Mouse (Mus musculus): ENCODE measurements around the gene Pigx.
"Not testable (repeated sequence)": the region's sequence is repeated elsewhere in the genome, so short reads cannot be mapped to it uniquely, and the experiment has no call there.

Pigx gene

DNA sequence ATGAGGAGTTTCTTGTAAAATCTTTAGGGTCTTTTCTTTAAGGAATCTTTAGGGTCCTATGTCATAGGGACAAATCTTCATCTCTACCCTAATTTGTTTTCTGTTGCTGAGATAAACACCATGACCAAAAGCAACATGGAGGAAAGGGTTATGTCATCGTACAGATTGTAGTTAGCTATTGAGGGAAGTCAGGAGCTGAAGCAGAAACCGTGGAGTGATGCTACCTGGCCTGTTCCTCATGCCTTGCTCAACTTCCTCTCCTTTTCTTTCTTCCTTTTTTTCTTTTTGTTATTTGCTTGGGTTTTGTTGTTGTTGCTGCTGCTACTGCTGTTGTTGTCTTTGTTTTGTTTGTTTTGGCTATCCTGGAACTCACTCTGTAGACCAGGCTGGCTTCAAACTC lies 9.0 kb upstream of the Pigx start:
- no peak for DNase-seq (ENCODE audit: low read depth)

- no peak for DNase-seq (ENCODE audit: low read depth)
Observed at GRCm38 (mm10) chr16:32108170-32108569, 8.6 kb upstream of the Pigx start.

DNA sequence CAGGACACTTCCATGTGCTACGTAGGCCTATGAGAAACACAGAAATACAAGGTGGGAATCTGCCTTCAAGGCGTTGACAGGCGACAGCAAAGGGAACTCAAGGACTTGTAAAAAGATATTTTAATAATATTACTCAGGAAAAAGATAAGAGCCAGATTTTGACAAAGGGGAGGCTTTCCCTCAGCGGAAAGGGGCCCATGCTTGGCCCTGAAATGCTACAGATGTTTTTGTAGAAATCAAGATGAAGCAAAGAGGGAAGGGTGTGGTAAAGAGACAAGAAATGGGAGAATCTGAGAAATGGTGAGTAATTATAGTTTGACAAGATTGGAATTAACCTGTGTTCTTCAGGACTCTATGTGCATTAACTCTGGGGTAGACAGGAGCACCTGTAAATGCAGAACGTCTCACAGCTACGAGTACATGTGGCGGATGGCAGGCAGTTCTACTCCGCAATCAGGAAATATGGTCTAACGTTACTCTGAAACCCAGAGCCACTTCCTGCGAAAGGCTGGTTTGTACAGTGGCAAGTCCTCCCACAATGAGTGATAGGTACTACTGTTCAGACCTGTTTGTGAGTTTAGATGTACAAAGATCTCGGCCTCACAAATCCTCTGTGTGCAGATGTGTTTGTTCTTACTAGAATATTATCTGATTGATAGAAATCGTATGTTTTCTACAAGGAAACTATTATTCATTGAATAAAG lies 8.0 kb upstream of the Pigx start:
- DNase-seq (ENCODE audit: low read depth) = no peak

- peak; percentile 38 for DNase-seq (ENCODE audit: low read depth)
Observed at GRCm38 (mm10) chr16:32105698-32106097, 6.2 kb upstream of the Pigx start.

DNA sequence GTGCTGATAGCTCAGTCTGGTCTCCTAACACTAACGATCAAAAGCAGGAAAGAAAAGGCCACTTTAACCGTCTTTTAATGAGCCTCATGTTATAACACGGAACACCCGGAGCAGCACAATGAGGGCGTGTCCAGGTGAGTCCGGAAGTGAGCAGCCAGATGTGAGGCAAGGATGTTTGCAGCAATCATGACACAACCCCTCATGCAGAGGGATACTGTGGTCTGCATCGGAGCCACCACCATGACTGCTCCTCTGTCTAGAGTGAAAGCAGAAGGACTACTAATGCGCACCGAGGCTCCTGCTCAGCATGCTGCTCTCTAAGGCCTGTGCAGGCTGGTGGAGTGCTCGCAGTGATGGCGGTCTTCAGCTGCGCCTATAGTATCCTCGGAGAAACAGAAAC lies 2.8 kb upstream of the Pigx start:
- no peak for DNase-seq (ENCODE audit: low read depth)

GRCm38 (mm10) chr16:32098897-32099637 lies 473 bp downstream of the Pigx start:
- DNase-seq (ENCODE audit: low read depth) = no peak

DNA sequence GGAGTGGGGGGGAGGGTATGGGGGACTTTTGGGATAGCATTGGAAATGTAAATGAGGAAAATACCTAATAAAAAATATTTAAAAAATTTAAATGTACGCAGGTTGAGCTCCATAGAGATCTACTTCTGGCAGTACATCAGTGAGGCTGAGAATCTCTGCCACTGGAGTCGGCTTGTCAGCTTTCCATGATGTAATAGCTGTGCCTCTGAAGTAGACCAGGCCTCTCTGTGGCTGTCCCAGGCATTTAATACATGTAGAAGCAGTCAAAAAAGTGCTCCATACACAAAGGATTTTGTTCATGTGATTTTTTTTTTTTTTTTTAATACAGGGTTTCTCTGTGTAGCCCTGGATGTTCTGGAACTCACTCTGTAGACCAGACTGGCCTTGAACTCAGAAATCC lies 1.8 kb downstream of the Pigx start:
- DNase-seq (ENCODE audit: low read depth) = not testable (repeated sequence)

DNA sequence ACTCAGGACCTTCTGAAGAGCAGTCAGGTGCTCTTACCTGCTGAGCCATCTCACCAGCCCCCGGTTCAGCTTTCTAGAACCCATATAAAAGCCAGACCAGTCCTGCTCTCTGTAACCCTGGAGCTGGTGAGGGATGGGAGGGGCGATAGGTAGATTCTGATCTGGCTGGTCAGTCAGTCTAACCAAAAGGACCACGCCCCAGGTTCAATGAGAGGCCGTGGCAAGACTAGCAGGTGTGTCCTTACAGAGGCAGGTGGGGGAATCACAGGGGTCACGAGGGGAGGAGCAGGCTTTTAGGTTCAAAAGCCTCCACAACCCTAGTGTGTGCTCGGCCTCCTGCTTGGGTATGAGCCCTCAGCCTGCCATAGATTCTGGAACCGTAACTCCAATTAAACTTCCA lies 8.1 kb downstream of the Pigx start:
- no peak for DNase-seq (ENCODE audit: low read depth)

DNA sequence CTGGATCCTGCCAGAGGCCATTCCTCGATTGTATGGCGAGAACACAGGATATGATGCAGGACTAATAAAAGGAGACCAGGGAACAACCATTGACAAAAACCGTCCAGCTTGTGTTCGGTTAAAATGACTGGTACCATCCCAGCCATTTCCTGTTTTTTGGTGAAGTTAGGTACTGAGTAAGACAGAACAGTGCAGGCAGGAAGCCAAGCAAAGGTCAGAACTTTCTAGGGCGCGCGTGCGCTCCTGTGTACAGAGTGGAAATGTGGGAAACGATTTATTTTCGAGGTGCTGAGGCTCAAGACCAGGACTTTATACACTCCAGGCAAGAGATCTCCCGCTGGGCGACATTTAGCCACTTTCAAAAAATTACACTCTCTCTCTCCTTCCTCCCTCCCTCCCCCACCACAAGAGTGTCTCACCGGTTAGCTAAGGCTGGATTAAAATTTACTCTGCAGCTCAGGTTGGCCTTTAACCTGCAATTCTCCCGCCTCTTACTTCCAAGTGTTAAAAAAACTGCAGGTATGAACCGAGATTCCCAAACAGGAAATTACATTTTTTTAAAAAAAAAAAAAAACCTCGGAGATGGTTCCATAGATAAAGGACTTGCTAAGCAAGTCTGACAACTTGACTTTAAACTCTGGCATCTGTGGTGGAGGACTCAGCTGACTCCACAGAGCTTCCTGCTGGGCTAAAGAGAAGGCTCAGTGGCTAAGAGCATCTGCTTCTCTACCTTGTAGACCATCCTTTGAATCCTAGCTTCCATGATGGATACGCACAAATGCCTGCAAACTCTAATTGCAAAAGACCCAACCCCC lies 11.7 kb downstream of the Pigx start:
- DNase-seq (ENCODE audit: low read depth) = no peak

- peak; percentile 93 for DNase-seq (ENCODE audit: low read depth)
Observed at GRCm38 (mm10) chr16:32078991-32079511, 20.5 kb downstream of the Pigx start, which contains the start of gene Pak2. TSS of gene Pak2 (minus strand) at chr16:32079342.

- peak; percentile 66 for DNase-seq (ENCODE audit: low read depth)
Observed at GRCm38 (mm10) chr16:32078408-32078990, 21.0 kb downstream of the Pigx start.

DNA sequence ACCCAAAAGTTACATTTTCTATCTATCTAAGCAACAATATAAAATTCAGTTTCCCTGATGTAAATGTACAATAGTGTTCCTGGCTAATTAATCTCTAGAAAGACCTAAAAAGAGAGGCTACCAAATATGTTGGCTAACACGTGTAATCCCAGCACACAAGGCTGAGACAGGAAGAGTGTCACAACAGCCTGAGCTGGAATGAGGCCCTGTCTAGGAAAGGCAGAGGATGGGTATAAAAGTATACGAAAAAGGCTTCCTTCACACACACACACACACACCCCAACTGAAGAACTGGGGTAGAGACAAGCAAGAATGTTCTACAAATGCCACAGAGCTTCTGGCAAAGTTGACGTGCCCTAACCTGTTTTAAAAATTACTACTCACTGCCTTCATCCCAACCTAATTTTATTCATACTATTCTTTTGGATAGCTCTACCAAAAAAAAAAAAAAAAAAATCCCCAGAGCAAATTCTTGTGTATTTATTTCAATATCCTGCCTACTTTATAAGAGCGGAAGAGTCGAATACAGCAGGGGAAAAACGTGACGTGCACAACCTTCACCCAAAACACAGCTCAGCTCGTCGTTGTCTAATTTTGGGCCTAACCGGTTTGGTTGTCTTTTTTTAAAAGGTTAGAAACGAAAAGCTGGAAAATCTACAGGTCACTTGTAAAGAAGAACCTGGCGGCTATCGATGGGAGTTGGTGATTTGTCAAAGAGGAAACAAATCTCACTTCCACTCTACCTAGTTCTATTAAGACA lies 21.7 kb downstream of the Pigx start:
- DNase-seq (ENCODE audit: low read depth) = peak; percentile 28

GRCm38 (mm10) chr16:32076406-32076805 lies 23.1 kb downstream of the Pigx start:
- DNase-seq (ENCODE audit: low read depth) = peak; percentile 23

DNA sequence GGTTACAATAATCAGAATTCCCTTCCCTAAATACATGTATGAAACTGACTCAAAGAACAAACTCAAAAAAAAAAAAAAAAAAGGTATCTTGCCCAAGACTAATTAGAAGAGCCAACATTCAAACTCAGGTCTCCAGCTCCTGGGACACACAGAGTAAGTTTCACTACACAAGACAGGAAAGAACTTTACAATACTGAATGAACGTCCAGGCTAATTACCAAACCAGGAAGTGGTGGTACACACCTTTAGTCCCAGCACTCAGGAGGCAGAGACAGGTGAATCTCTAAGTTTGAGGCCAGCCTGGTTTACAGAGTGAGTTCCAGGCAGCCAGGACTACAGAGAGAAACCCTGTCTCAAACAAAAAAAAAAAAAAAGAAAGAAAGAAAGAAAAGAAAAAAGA lies 23.8 kb downstream of the Pigx start:
- no peak for DNase-seq (ENCODE audit: low read depth)

- DNase-seq (ENCODE audit: low read depth) = not testable (repeated sequence)
Observed at GRCm38 (mm10) chr16:32070070-32070469, 29.5 kb downstream of the Pigx start.

DNA sequence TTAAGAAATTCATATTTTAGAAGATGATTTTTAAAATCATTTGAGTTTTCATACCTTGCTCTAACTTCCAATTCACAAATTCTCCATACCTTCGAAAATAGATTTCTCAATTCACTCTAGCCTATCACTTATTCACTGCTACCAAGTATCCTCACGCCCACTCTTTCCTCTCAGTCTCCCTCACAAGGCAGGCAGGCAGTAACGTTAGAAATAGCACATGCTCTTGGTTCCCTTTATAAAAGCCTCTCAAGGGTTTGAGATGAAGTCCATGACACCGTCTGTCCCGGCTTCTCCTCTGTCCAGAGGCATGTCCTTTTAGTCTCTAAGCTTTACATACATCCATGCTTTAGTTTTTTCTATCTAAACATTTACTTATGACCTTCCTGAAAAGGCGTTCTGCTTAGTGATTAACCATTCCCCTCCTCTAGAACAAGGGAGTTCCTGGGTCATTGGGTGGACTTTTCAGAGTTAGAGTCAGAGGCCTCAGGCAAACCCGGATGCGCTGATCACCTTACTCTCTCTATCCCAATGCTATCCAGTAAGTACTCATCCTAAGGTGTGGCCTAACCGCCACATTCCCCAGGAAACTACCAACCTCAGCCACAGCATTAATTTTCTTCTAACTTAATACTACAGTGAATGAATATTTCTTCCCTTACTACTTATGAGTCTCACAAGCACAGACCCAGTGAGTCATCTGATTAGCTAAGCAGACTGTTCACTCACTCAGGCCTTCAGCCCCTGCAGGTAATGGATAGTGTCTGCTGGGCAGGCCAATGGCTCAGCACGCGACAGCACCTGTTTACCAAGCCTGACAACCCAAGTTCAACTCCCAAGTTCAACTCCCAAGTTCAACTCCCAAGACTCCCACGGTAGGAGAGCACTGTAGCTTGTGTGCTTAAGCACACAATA lies 30.9 kb downstream of the Pigx start:
- DNase-seq (ENCODE audit: low read depth) = peak; percentile 63

DNA sequence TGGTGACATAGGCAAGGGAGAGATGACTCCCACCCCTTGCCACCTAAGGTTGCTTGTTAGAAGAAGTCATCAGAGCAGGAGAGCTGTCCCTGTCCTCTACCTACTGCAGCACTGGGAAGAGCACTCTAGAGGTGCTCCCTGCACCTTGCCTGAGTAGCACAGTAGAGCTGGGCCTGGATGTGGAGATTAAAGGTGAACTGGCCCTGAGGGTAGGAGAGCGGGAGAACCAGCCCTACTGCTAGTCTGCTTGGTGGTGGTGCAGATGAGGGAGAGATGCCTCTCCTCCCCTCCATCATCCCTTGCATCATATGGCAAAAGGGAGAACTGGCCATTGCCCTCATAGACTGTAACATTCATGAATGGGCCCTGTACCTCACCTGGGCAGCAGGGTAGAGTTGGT lies 32.6 kb downstream of the Pigx start:
- DNase-seq (ENCODE audit: low read depth) = no peak

- DNase-seq (ENCODE audit: low read depth) = no peak
Observed at GRCm38 (mm10) chr16:32063900-32064299, 35.6 kb downstream of the Pigx start.

DNA sequence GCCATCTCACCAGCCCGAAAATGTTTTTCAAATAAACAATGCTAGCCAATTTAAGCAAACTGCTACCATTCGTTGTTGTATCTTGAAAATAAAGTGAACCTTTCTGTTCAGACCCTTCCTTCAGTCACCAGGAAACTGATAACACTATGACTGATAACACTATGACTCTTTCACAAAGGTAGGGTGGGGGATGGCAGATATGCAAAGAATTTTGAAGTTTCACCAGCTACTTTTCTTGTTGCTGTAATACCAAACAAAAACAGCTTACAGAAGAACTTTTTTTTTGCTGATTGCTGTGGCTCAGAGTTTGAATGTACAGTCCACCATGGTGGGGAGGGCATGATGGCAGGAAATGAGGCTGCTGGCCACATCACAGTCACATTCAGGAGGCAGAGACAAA lies 37.3 kb downstream of the Pigx start:
- DNase-seq (ENCODE audit: low read depth) = no peak

- DNase-seq (ENCODE audit: low read depth) = peak; percentile 32
Observed at GRCm38 (mm10) chr16:32059840-32060523, 39.6 kb downstream of the Pigx start.

Measured in NIH3T3 (cell line).